Mouse (Mus musculus) spleen, postnatal 4 days (tissue): ENCODE data around the gene Olfr467.
"Not testable (repeated sequence)": the region's sequence is repeated elsewhere in the genome, so short reads cannot be mapped to it uniquely, and the experiment has no call there.

Experiments used
- DNase-seq, 2 experiments: peaks; one replicate each; pipeline ENCODE4 v3.0.0; 2022; ENCODE audit warnings: low spot score in 2 of 2

Gene Olfr467

DNA sequence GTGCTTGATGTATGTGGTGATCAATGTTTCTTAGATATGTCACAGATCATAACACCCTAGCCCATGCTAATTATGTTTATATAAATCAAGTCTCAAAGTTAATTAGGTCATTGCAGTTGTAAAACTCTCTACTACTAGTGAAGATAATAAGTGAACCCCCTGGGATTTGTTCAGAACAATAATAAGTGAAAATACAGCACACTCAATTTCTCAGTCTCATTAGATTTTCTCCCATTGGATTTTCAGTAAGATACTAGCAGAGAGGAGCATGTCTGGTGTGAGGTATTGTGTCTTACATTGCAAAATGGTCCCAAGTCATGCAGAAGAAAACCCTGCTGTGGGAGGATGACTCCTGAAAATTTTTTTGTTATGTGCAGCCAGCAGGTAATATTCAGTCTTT is at the start of gene Olfr467:
Gene Olfr467 (plus strand): TSS at position 301 of the 400 bp plus-strand sequence.
- no peak for DNase-seq

DNA sequence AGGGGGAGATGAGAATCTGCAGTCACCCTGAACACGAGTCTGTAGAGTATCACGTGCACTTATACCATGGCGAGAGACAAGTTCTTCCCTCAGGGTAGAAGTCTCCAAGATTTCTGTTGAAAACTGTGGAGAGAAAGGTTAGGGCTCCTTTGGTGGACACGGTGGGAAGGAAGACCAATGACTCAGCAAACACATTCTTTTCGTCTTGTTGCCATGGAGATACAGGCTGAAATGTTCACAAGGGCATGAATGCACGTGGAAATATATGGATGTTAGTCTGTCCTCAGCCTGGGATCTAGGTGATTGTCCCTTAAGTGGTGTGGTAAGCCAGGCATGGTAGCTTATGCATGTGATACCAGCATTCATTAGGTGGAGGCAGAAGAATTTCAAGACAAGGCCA is 41.3 kb upstream of the Olfr467 start:
- DNase-seq: no peak

DNA sequence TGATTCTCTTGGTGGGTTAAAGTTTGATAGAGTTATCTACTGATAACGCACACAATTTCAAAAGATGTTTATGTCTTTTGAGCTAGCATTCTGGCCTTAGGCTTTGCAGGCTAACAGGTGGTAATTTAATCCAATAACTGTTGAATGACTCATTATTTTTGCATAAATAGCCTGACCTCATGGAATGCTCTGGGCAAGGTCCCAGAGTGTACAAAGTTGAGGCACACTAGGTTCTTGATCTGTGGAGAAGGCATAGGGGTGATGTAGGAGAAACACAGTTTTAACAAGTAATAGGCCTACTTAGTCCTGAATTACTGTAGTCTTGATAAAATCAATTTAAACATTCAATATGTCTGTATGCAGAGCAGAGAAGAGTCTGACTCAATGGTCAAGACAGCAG is 33.8 kb upstream of the Olfr467 start:
- no peak for DNase-seq

DNA sequence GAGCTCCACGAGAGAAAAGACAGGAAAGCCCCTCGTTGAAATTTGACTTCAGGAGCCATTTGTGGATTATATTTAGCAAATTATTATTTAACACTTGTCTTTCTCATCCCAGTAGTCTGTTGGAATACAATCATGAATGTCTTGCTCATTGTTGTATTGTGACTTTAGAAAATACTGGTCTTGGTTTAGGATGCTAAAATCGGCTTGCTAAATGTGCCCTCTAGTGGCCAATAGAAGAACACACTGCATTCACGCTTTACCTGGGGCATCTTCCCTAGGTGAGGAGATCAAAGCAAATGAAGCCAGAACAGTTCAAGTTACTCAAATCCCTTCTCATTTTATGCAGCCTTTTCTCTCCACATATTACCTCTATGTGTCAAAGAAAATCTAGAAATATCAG is 32.5 kb upstream of the Olfr467 start:
- no peak for DNase-seq

DNA sequence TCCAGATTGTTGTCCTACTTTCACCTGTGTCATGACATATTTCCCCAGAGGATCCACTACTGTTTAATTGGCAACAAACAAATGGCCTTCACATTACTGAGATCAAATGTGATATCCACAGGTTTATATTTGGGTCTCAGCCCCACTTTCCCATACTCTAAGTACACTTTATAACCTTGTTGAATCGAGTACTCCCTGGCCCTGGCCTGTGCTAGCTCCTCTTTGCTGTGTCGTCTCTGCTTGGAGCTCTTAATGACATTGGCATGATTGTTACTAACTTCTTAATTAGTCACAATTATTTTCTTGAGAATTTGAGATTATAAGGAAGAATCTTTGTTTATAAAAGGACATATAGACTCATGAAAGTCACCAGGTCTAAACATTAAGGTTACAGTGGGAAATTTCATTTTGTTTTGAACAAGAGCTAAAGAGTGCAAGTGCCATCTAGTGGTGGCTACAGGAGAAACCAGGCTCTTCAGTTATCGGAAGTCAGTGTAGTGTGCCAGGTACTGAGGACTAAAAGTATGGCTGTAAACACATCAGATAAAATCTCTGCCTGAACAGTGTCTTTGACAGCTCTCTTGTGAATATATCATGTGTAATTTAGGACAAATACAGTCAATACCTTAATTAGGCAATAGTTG is 24.0 kb upstream of the Olfr467 start:
- no peak for DNase-seq

DNA sequence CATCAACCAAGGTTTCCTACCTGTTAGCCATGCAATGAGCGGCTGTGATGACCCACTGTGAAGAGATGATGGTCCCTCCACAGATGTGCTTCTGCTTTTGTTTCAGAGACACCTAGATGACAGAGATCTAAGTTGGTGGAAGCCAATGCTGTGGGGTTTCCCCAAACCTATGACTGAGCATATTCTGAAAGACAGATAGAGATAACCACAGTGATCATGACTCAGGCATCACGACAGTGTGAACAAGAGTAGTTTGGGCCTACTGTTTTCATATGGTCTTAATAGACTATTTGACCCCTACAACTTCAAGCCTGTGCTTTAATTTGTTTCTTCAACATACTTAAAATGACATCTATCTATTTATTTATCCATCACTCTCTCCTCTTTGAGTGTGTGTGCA is 15.6 kb upstream of the Olfr467 start:
- DNase-seq: no peak

DNA sequence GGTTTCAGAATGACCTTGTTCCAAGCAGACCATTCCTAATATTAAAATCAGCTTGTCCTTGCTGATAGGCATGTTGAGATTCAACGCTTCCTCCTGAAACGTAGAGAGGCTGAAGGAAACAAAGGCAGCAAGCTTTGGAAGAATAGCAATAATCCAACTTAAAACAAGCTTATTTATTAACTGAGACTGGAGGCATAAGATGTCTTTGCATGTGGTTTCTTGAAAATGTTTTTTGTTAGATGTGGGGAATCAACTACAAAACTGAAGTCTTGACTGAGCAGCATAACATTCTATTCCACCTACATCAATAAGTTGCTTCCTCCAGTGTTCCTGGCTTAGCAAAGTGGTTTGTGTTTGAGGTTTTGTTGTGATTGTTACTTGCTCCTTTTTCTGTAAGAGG is 11.0 kb upstream of the Olfr467 start, which contains the start of gene Ovch2:
Gene Ovch2 (minus strand): TSS at position 101 of the 400 bp plus-strand sequence.
- no peak for DNase-seq

DNA sequence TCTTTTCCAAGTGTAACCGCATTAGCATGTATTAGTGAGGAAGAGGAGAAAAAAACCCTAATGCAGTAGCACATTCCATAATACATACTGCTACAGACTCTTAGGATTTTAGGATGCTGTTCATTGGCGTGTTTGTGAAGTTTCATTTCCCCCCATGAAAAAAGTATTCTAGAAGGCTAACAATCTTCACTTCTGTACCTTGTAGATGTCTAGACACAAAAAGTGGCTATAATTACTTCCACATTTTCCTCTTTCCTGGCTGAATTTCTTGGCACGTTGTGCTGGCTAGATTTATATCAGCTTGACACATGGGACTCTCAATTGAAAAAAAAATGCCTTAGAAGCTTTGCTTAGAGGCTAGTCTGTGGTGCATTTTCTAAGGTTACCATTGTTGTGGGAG is 9.9 kb upstream of the Olfr467 start:
- DNase-seq: no peak

DNA sequence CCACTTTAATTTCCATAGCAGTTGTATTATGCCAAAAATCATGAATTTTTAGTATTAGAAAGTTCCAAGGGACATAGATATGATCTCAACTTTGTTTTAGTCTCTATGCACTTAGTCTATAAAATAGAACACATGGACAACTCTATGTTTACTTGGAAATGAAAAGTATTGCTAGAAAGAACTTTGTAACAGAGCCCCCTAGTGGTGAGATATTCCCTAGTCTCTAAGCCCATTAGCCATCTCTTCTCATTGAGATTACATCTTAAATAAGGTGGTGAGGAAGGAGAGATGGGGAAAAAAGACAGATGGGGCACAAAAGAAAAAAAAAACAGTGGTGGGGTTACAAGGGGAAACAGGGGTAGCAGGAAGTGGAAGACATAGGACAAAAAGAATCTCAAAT is 7.4 kb downstream of the Olfr467 start:
- no peak for DNase-seq

DNA sequence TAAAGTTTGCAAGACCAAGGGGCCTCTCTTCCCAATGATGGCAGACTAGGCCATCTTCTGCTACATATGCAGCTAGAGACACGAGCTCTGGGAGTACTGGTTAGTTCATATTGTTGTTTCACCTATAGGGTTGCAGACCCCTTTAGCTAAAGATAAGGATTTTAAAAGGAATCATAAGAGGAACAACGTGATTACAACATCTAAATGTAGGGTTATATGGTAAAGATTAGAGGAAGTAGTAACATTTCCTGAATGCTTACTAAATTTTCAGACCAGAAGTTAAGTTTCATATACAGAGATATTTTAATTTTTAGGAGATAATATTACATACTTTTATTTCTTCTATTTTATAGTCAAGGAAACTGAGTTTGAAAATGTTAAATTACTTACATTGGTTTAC is 11.8 kb downstream of the Olfr467 start:
- not testable (repeated sequence) for DNase-seq

DNA sequence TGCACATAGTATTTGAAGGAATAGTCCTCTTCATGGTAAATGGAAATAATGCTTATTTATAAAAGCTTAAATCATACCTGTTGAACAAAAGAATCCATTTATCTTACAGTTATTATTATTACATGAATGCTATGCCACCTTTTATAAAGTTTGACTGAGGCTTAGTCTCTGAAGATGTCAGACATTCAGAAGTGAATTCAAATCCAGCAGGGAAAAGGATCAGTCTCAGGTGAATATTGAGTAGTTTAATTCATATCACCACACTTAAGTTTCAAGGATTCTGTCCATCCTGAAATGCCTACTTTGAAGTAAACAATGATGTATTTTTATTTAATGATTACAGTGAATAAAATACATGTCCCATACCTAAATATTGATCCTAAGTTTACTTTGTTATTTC is 13.4 kb downstream of the Olfr467 start, which contains the start of gene Olfr469:
Gene Olfr469 (minus strand): TSS at position 101 of the 400 bp plus-strand sequence.
- DNase-seq: not testable (repeated sequence)

DNA sequence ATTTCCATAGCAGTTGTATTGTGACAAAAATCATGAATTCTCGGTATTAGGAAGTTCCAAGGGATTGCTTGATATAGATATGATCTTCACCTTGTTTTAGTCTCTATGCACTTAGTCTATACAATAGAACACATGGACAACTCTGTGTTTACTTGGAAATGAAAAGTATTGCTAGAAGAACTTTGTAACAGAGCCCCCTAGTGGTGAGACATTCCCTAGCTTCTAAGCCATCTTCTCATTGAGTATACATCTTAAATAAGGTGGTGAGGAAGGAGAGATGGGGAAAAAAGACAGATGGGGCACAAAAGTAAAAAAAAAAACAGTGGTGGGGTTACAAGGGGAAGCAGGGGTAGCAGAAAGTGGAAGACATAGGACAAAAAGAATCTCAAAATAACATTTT is 29.7 kb downstream of the Olfr467 start:
- no peak for DNase-seq

DNA sequence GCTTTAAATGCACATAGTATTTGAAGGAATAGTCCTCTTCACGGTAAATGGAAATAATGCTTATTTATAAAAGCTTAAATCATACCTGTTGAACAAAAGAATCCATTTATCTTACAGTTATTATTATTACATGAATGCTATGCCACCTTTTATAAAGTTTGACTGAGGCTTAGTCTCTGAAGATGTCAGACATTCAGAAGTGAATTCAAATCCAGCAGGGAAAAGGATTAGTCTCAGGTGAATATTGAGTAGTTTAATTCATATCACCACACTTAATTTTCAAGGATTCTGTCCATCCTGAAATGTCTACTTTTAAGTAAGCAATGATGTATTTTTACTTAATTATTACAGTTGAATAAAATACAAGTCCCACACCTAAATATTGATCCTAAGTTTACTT is 35.3 kb downstream of the Olfr467 start, which contains the start of gene Olfr470:
Gene Olfr470 (minus strand): TSS at position 101 of the 400 bp plus-strand sequence.
- DNase-seq: not testable (repeated sequence)
